Mouse (Mus musculus): Measurements from ENCODE around the gene Atg13. TPM values are rescaled to one million over a fixed set of nuclear protein-coding genes. Genes with fewer than 3 reads are reported as not detected.
"Not testable (repeated sequence)": the region's sequence is repeated elsewhere in the genome, so short reads cannot be mapped to it uniquely, and the experiment has no call there.

Atg13 gene
- total and polyA plus RNA-seq, 2 experiments from 2014 or later = 21.2 to 24.7 TPM

DNA sequence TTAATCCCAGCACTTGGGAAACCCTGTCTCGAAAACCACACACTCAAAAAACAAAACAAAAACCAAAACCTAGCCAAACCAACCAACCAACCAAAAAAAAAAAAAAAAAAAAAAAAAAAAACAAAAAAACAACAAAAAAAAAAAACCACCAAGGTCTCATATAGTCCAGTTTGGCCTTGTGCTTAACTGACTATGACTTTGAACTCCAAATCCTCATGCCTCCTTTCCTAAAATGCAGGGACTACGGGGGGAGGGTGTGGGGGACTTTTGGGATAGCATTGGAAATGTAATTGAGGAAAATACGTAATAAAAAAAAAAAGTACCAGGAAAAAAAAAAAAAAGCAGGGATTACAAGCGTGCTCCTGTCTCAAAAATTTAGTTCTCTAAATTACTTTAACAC is 19.2 kb upstream of the Atg13 start:
- Histone ChIP-seq H3K9ac (replicated peaks; ENCODE audit: low read length) (peak overlapping the region; percentile 98), H3K4me1 (ENCODE audit: insufficient read depth, low read length) (no peaks in the 10 kb centered on the region), H3K4me2 (ENCODE audit: low read depth, low read length) (peak overlapping the region; percentile 68), H3K36me3 (ENCODE audit: insufficient read depth, low read length) (no peaks in the 10 kb centered on the region), H3K9me3 (ENCODE audit: low read length) (no peaks in the 10 kb centered on the region), H3K27me3 (ENCODE audit: insufficient read depth, low read length) (no peaks in the 10 kb centered on the region), H3K4me3 (ENCODE audit: low read length) (peak overlapping the region; percentile 98), H3K27ac (peak overlapping the region; percentile 96; the same call in 1 of the 2 replicates)
- ATAC-seq (no peak), DNase-seq (ENCODE audit: low spot score) (no peak)
- no peak for TF ChIP-seq CTCF (IDR thresholded peaks at IDR 0.05; ENCODE audit: low read depth)
- WGBS = 17% methylated on average over 4 of the region's 4 CpGs

DNA sequence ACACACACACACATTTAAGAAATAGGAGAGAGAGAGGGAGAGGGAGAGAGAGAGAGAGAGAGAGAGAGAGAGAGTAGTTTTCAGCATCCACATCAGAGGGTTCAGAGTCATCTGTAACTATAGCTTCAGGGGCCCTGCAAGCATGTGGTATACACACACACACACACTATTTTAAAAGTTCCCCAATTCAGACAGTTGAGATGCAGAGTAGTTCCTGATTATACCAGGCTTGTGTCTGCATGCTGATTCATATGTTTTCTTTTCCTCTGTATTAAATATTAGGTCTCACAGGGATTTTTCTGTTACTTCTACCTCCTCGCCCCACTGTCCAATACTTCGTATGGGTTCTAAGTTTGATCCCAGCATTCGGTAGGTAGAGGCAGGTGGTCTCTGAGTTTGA is 16.6 kb upstream of the Atg13 start:
- DNase-seq (ENCODE audit: low spot score) = no peak
- H3K4me3 ChIP-seq (ENCODE audit: low read length) = no peak overlapping the region

DNA sequence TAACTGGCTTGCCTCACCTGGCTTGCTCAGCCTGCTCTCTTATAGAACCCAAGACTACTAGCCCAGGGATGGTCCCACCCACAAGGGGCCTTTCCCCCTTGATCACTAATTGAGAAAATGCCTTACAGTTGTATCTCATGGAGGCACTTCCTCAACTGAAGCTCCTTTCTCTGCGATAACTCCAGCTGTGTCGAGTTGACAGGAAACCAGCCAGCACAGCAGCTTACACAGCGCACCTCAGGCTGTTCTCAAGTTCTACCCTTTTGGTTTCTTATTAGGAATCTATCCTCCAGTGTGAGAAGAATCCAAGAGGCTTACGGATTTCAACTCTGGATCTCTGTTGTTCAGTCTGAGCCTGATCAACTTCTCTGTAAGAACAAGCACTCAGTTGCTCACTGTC is 15.1 kb upstream of the Atg13 start:
- not testable (repeated sequence) for ATAC-seq; H3K9me3 ChIP-seq (ENCODE audit: low read length); DNase-seq (ENCODE audit: low spot score); H3K36me3 ChIP-seq (ENCODE audit: insufficient read depth, low read length); H3K27me3 ChIP-seq (ENCODE audit: insufficient read depth, low read length); H3K4me3 ChIP-seq (ENCODE audit: low read length); H3K4me2 ChIP-seq (ENCODE audit: low read depth, low read length); H3K4me1 ChIP-seq (ENCODE audit: insufficient read depth, low read length); H3K9ac ChIP-seq (replicated peaks; ENCODE audit: low read length); H3K27ac ChIP-seq
- WGBS = 65% methylated on average over 4 of the region's 4 CpGs

More for the DNA sequence above, 16.6 kb upstream of the Atg13 start:
- H3K4me1 ChIP-seq (ENCODE audit: insufficient read depth, low read length) = no peaks in the 10 kb centered on the region
- no peak overlapping the region for H3K4me2 ChIP-seq (ENCODE audit: low read depth, low read length)
- 85% methylated on average over 3 of the region's 3 CpGs for WGBS
- TF ChIP-seq CTCF (IDR thresholded peaks at IDR 0.05; ENCODE audit: low read depth) = no peak
- H3K9ac ChIP-seq (replicated peaks; ENCODE audit: low read length) = no peak overlapping the region
- H3K27me3 ChIP-seq (ENCODE audit: insufficient read depth, low read length) = no peaks in the 10 kb centered on the region
- ATAC-seq = no peak
- no peak overlapping the region for H3K27ac ChIP-seq
- H3K36me3 ChIP-seq (ENCODE audit: insufficient read depth, low read length) = no peaks in the 10 kb centered on the region
- H3K9me3 ChIP-seq (ENCODE audit: low read length) = no peaks in the 10 kb centered on the region

DNA sequence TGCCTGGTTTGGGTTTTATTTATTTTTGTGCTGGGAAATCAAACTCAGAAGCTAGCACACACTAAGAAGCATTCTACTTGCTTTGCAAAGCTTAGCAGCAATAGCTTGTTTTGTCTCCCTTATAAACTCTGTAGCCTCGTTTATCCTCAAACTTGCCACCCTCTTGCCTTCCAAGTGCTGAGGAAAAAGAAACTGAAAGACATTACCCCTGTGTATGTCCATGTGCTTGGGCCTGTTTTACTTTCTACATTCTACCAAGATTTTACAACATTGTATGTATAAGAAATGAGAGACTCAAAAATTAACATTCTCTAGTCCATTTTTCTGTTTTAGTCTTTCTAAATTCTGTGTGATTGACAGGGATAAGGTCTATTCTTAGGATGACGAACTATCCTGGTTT is 14.3 kb upstream of the Atg13 start:
- WGBS = 64% methylated on average over 2 of the region's 2 CpGs
- Histone ChIP-seq H3K36me3 (ENCODE audit: insufficient read depth, low read length) (no peaks in the 10 kb centered on the region; the same call in 1 of the 2 replicates), H3K9me3 (ENCODE audit: low read length) (no peaks in the 10 kb centered on the region), H3K27ac (no peak overlapping the region), H3K9ac (replicated peaks; ENCODE audit: low read length) (no peak overlapping the region), H3K4me3 (ENCODE audit: low read length) (no peak overlapping the region), H3K4me1 (ENCODE audit: insufficient read depth, low read length) (no peaks in the 10 kb centered on the region), H3K27me3 (ENCODE audit: insufficient read depth, low read length) (no peaks in the 10 kb centered on the region), H3K4me2 (ENCODE audit: low read depth, low read length) (no peak overlapping the region)
- no peak for DNase-seq (ENCODE audit: low spot score)
- TF ChIP-seq CTCF (IDR thresholded peaks at IDR 0.05; ENCODE audit: low read depth) = no peak
- no peak for ATAC-seq

DNA sequence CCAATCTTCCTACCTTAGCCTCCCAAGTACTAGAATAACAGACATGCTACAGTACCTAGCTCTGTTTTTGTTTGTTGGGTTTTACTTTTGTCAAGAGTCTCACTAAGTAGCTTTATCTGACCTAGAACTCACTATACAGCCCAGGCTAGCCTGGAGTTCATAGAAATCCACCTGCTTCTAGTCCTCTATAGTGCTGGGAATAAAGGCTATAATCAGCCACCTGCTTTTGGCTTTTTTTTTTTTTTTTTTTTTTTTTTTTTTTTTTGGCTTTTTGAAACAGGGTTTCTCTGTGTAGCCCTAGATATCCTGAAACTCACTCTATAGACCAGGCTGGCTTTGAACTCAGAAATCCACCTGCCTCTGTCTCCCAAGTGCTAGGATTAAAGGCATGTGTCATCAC is 13.6 kb upstream of the Atg13 start:
- Histone ChIP-seq H3K4me2 (ENCODE audit: low read depth, low read length) (no peak overlapping the region), H3K27ac (no peak overlapping the region), H3K9ac (replicated peaks; ENCODE audit: low read length) (no peak overlapping the region), H3K36me3 (ENCODE audit: insufficient read depth, low read length) (no peaks in the 10 kb centered on the region; the same call in 1 of the 2 replicates), H3K9me3 (ENCODE audit: low read length) (no peaks in the 10 kb centered on the region), H3K27me3 (ENCODE audit: insufficient read depth, low read length) (no peaks in the 10 kb centered on the region), H3K4me3 (ENCODE audit: low read length) (no peak overlapping the region), H3K4me1 (ENCODE audit: insufficient read depth, low read length) (no peaks in the 10 kb centered on the region)
- DNase-seq (ENCODE audit: low spot score) (no peak), ATAC-seq (no peak)
- no peak for TF ChIP-seq CTCF (IDR thresholded peaks at IDR 0.05; ENCODE audit: low read depth)

DNA sequence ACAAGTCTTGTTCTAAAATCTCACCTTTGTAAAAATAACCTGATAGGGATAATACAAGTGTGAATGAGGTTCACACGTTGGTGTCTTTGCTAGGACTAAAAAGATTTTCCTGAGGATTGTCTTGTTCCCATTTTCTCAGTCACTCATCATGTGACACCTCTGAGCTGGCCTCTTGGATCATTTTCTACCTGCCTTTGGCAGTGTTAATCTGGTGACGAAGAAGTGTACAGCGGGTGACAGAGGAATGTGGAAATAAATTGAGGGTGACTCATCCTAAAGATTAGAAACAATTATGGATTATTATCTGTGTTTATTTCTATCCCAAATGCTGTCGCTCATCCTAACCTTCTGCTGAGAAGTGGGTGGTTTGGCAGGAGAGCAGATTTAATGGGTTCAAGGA is 13.0 kb upstream of the Atg13 start:
- H3K9ac ChIP-seq (replicated peaks; ENCODE audit: low read length) = no peak overlapping the region
- H3K9me3 ChIP-seq (ENCODE audit: low read length) = no peaks in the 10 kb centered on the region
- no peak overlapping the region for H3K4me2 ChIP-seq (ENCODE audit: low read depth, low read length)
- no peak overlapping the region for H3K27ac ChIP-seq
- no peak for DNase-seq (ENCODE audit: low spot score)
- no peaks in the 10 kb centered on the region for H3K27me3 ChIP-seq (ENCODE audit: insufficient read depth, low read length)
- WGBS = 76% methylated on average over 4 of the region's 4 CpGs
- ATAC-seq = no peak
- no peak overlapping the region for H3K4me3 ChIP-seq (ENCODE audit: low read length)
- TF ChIP-seq CTCF (IDR thresholded peaks at IDR 0.05; ENCODE audit: low read depth) = no peak
- H3K36me3 ChIP-seq (ENCODE audit: insufficient read depth, low read length) = no peaks in the 10 kb centered on the region; the same call in 1 of the 2 replicates
- no peaks in the 10 kb centered on the region for H3K4me1 ChIP-seq (ENCODE audit: insufficient read depth, low read length)

DNA sequence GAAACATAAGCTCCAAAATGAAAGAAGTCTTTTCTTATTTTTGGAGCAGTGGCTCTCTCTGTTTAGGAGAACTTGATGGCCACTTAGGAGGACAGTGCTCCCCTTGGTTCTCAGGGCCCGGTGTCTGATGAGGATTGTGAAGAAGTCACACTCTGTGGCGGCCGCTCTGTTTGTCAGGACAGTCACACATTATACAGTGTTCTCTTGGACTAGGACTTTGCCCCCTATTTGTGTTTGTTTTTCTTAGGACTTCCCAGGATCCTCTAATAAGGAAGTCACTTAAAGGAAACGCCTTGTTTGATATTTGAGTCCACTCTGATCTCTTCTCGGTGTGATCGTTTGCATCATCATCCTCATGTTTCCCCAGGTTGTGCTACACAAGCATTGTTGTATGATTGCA is 7.9 kb upstream of the Atg13 start:
- H3K36me3 ChIP-seq (ENCODE audit: insufficient read depth, low read length) = no peaks in the 10 kb centered on the region; the same call in 1 of the 2 replicates
- no peak overlapping the region for H3K4me2 ChIP-seq (ENCODE audit: low read depth, low read length)
- no peaks in the 10 kb centered on the region for H3K4me1 ChIP-seq (ENCODE audit: insufficient read depth, low read length)
- H3K27ac ChIP-seq = no peak overlapping the region
- ATAC-seq = no peak
- TF ChIP-seq CTCF (IDR thresholded peaks at IDR 0.05; ENCODE audit: low read depth) = no peak
- H3K4me3 ChIP-seq (ENCODE audit: low read length) = no peak overlapping the region
- no peak overlapping the region for H3K9ac ChIP-seq (replicated peaks; ENCODE audit: low read length)
- no peak for DNase-seq (ENCODE audit: low spot score)
- no peaks in the 10 kb centered on the region for H3K9me3 ChIP-seq (ENCODE audit: low read length)
- 85% methylated on average over 6 of the region's 6 CpGs for WGBS
- no peaks in the 10 kb centered on the region for H3K27me3 ChIP-seq (ENCODE audit: insufficient read depth, low read length)

All from hindbrain, postnatal 0 days (tissue).